Mouse (Mus musculus): ENCODE measurements around the gene Ugt2b37. TPM values are rescaled to one million over a fixed set of nuclear protein-coding genes. Genes with fewer than 3 reads are reported as not detected.
A peak's percentile ranks its signal among the peaks of the same experiment; 100 is the strongest.
"Not testable (repeated sequence)": the region's sequence is repeated elsewhere in the genome, so short reads cannot be mapped to it uniquely, and the experiment has no call there.

Gene Ugt2b37
- not detected in 2 replicates for polyA plus RNA-seq (2015; fragmentation: Nextera tagmentation; extraction: Ambion mirVana)

DNA sequence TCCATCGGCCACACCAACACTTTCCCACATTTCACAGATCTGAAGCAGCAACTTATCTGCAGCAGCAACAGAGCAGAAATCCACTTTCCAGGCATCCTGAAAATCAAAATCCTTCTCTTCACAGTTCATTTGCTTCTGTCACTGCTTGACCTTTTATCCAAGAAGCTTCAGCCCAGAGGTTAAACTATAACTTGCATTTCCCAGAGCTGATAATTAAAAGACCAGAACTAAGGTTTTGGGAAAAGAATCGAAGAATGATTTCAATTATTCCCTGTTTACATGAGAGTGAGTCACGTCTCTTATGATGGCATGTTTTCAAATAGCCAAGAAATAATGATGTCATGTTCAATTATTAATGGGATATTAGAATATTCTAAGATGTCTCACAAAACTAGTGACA lies at the start of gene Ugt2b37:
Ugt2b37 (minus strand) TSS at position 129 of the 400 bp plus-strand sequence.
- not testable (repeated sequence) for H3K36me3 ChIP-seq; H3K4me3 ChIP-seq (replicated peaks); H3K4me2 ChIP-seq (replicated peaks); H3K27ac ChIP-seq; H3K4me1 ChIP-seq (replicated peaks); ATAC-seq; H3K27me3 ChIP-seq (replicated peaks); H3K9me3 ChIP-seq; H3K9ac ChIP-seq
- WGBS: 77% methylated on average over 3 of the region's 3 CpGs

DNA sequence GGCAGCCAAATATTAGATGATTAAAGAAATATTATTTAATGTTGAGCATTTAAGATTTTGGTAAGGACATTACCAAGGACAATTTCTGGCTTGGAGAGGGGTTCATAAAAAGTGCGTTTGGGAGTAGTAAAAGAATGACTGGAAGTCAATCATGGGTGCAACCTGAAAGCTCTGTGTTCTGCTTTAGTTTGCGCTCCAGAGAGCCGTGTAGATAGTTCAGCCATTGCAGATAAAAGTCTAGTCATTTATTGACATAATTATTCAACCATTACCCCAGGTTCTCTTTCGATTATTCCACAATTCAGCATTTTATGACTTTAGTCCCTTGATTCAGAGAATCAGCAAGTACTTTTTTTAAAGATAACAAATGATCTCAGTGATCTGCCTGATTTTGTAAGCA lies 31.6 kb upstream of the Ugt2b37 start:
- H3K9me3 ChIP-seq; H3K36me3 ChIP-seq; H3K4me1 ChIP-seq (replicated peaks); H3K27ac ChIP-seq; H3K27me3 ChIP-seq (replicated peaks); H3K4me3 ChIP-seq (replicated peaks); H3K9ac ChIP-seq; H3K4me2 ChIP-seq (replicated peaks): not testable (repeated sequence)
- peak; percentile 45; the same call in 1 of the 2 replicates for ATAC-seq
- 59% methylated on average over 4 of the region's 4 CpGs for WGBS

DNA sequence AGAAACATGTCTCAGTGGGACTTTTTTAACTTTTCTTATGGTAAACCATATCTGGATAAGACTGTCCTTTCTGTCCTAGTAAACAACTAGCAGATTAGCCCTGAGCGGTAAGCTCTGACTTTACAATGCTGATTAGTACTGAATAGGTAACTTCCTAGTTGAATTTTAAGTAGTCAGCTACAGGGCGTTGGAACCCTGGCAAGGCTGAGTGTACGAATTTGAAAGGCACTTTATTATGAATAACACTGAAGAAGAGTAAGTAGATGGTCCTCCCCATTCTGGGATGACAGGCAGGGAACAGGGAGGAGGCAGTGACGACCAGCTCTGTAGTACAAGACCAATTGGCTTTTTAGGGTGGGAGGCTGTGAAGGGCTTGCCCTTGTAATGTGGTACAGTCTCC lies 21.4 kb upstream of the Ugt2b37 start:
- not testable (repeated sequence) for H3K4me3 ChIP-seq (replicated peaks); H3K27ac ChIP-seq; H3K9me3 ChIP-seq; H3K9ac ChIP-seq; H3K36me3 ChIP-seq; H3K27me3 ChIP-seq (replicated peaks); H3K4me2 ChIP-seq (replicated peaks); H3K4me1 ChIP-seq (replicated peaks); ATAC-seq
- WGBS: 94% methylated on average over 4 of the region's 4 CpGs

DNA sequence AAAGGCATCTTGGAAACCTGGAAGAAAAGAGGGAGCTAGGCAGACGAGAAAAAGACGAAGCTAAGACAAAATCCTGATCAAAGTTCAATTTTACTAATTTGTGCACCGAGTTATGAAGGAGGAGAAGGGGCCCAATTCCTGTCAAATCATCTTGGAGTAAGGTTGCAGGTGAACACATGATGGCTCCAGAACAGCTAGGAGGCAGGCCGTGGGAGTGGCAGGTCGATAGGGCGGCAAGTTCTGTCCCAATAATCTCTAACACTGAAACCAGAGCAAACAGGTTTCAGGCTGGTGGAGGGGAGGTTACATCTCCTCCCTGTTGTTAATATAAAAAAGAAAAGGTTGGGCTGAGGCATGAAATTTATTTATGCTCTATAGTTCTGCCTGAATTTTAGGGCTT lies 21.0 kb upstream of the Ugt2b37 start:
- Histone ChIP-seq H3K9ac (no peak overlapping the region), H3K4me1 (replicated peaks) (no peaks in the 10 kb centered on the region), H3K27me3 (replicated peaks) (no peaks in the 10 kb centered on the region), H3K4me3 (replicated peaks) (no peak overlapping the region), H3K4me2 (replicated peaks) (no peak overlapping the region), H3K9me3 (no peaks in the 10 kb centered on the region), H3K36me3 (no peaks in the 10 kb centered on the region), H3K27ac (no peak overlapping the region)
- 85% methylated on average over 6 of the region's 6 CpGs for WGBS
- ATAC-seq: no peak

DNA sequence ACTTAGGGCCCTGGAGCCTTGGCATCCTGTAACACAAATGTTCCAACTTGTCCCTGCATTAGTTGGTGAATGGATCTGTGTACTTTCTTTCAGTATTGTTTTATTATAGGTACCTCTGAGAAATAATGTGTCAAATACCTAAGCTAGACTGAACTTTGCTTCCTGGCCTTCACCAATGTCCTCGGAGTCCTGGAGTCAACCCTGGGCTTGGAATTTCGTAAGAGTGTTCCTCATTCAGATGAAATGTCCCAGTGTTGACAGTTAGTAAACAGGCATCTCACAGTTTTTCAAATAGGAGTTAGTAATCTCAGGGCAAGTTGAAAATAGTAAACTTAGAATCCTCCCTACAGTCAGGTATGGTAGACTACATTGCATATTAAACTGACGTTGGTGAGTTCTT lies 1.2 kb upstream of the Ugt2b37 start:
- H3K36me3 ChIP-seq: no peaks in the 10 kb centered on the region
- H3K4me3 ChIP-seq (replicated peaks): no peak overlapping the region
- no peaks in the 10 kb centered on the region for H3K4me1 ChIP-seq (replicated peaks)
- 82% methylated on average over 3 of the region's 3 CpGs for WGBS
- no peak overlapping the region for H3K9ac ChIP-seq
- no peaks in the 10 kb centered on the region for H3K27me3 ChIP-seq (replicated peaks)
- no peak for ATAC-seq
- H3K9me3 ChIP-seq: no peaks in the 10 kb centered on the region
- no peak overlapping the region for H3K27ac ChIP-seq
- H3K4me2 ChIP-seq (replicated peaks): no peak overlapping the region

DNA sequence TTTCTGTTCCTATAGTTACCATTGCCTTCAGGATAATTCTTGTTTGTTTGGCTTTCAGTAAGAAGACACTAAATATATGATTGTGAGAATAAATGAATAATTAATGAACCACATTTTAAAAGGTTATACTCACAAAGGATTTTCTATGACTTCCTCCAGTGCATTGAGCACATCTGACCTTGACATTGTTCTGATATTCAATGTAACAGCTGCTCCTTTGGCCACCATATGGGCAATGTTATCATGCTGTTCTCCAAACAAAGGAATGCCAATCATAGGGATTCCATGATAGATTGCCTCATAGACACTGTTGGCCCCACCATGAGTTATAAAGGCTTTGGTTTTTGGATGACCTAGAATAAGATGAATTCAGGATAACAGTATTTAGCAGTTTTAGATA lies 12.5 kb downstream of the Ugt2b37 start:
- H3K4me1 ChIP-seq (replicated peaks); H3K4me2 ChIP-seq (replicated peaks); H3K4me3 ChIP-seq (replicated peaks); H3K9me3 ChIP-seq; H3K27me3 ChIP-seq (replicated peaks); ATAC-seq; H3K36me3 ChIP-seq; H3K27ac ChIP-seq; H3K9ac ChIP-seq: not testable (repeated sequence)

- not testable (repeated sequence) for H3K4me1 ChIP-seq (replicated peaks); H3K27me3 ChIP-seq (replicated peaks); H3K27ac ChIP-seq; H3K36me3 ChIP-seq; H3K9me3 ChIP-seq; H3K4me2 ChIP-seq (replicated peaks); H3K9ac ChIP-seq; H3K4me3 ChIP-seq (replicated peaks)
- WGBS: 53% methylated on average over 2 of the region's 2 CpGs
- ATAC-seq: peak; percentile 53; the same call in 1 of the 2 replicates
Observed at GRCm38 (mm10) chr5:87196430-87196829, 58.2 kb downstream of the Ugt2b37 start.

Other genes with a start within 250 kb of the Ugt2b37 start
- gene Ugt2b36, start 162.2 kb downstream of the Ugt2b37 start, polyA plus RNA-seq (2015; fragmentation: Nextera tagmentation; extraction: Ambion mirVana): 19.0 and 19.7 TPM in 2 replicates
- 60.1 and 62.9 TPM in 2 replicates for gene Ugt2b5, start 114.5 kb downstream of the Ugt2b37 start, polyA plus RNA-seq (2015; fragmentation: Nextera tagmentation; extraction: Ambion mirVana)
- gene Ugt2a3, start 82.4 kb upstream of the Ugt2b37 start, polyA plus RNA-seq (2015; fragmentation: Nextera tagmentation; extraction: Ambion mirVana): 3.1 and 3.6 TPM in 2 replicates
- gene Ugt2b38, start 169.4 kb upstream of the Ugt2b37 start, polyA plus RNA-seq (2015; fragmentation: Nextera tagmentation; extraction: Ambion mirVana): not detected in 2 replicates
- not detected in 2 replicates for gene Ugt2a2, start 227.5 kb upstream of the Ugt2b37 start, polyA plus RNA-seq (2015; fragmentation: Nextera tagmentation; extraction: Ambion mirVana)
- gene Gm43638, start 232.0 kb upstream of the Ugt2b37 start, polyA plus RNA-seq (2015; fragmentation: Nextera tagmentation; extraction: Ambion mirVana): not detected in 2 replicates
- not detected in 2 replicates for gene Ugt2a1, start 236.1 kb upstream of the Ugt2b37 start, polyA plus RNA-seq (2015; fragmentation: Nextera tagmentation; extraction: Ambion mirVana)